Mouse (Mus musculus) left cerebral cortex, postnatal 14 days (tissue): ENCODE measurements around the gene Gm37240. TPM values are rescaled to one million over a fixed set of nuclear protein-coding genes. Genes with fewer than 3 reads are reported as not detected.

Source experiments
- DNase-seq, 2 experiments: peaks; one replicate each; pipeline ENCODE4 v3.0.0; 2021 to 2022; ENCODE audit warnings: low spot score in 2 of 2, mixed read lengths in 1 of 2
- intact Hi-C: fragments of 180-260 bp; cut with DNase I; formaldehyde crosslinking; loops from one replicate; pipeline ENCODE4 v1.15.1; 2025
- total RNA-seq, 2 experiments: library from RNA; stranded (reverse); gene quantifications; 2 replicates each; pipeline ENCODE4 v1.2.3; 2021

Gene Gm37240
- total RNA-seq, 2 experiments from 2014 or later: 1.9 to 3.2 TPM

DNA sequence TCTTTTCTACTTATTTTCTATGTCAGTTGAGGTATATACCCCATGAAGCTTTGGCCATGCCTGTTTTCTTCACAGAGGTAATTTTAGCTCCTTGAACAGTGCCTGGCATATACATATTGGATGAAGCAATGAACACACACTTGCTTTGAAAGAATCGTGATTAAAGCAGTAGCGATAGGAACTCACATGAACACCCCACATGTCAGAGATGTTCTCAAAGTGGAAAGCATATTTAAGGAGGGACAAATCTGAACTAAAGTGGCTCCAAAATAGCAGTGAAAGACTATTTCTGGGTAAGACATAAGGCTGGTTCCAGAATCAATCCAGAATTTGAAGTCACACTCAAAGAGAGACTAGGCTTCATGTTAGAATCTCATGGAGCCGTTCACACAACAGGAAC is 397.1 kb downstream of the Gm37240 start:
- DNase-seq: peak; percentile 31 to 74
- intact Hi-C loops: loop anchor here (1.0 kb wide), 1 partner anchor 180 kb away; no protein-coding TSS in a partner anchor

GRCm38 (mm10) chr3:85487379-85487778 is 399.9 kb downstream of the Gm37240 start:
- no peak for DNase-seq
- intact Hi-C loops: no loop called here

GRCm38 (mm10) chr3:85485536-85486190 is 401.7 kb downstream of the Gm37240 start:
- intact Hi-C loops: no loop called here
- DNase-seq: no peak

- DNase-seq: no peak
- intact Hi-C loops: no loop called here
Observed at GRCm38 (mm10) chr3:85482636-85483035, 404.7 kb downstream of the Gm37240 start.

GRCm38 (mm10) chr3:85480638-85481037 is 406.7 kb downstream of the Gm37240 start:
- intact Hi-C loops: no loop called here
- no peak for DNase-seq

- intact Hi-C loops: no loop called here
Observed at GRCm38 (mm10) chr3:85478731-85479130, 408.6 kb downstream of the Gm37240 start.

GRCm38 (mm10) chr3:85469711-85470110 is 417.6 kb downstream of the Gm37240 start:
- no peak for DNase-seq
- intact Hi-C loops: loop anchor here (5.0 to 10.0 kb wide), 4 partner anchors 92 to 435 kb away; no protein-coding TSS in a partner anchor

More at GRCm38 (mm10) chr3:85478731-85479130, 408.6 kb downstream of the Gm37240 start:
- no peak for DNase-seq

GRCm38 (mm10) chr3:85468995-85469394 is 418.3 kb downstream of the Gm37240 start:
- no peak for DNase-seq
- intact Hi-C loops: loop anchor here (5.0 to 10.0 kb wide), 4 partner anchors 92 to 434 kb away; no protein-coding TSS in a partner anchor

GRCm38 (mm10) chr3:85465283-85466025 is 421.9 kb downstream of the Gm37240 start:
- DNase-seq: peak; percentile 85 to 92
- intact Hi-C loops: loop anchor here (5.0 to 10.0 kb wide), 4 partner anchors 88 to 431 kb away; no protein-coding TSS in a partner anchor

- no peak for DNase-seq
- intact Hi-C loops: loop anchor here (10.0 kb wide), 3 partner anchors 145 to 425 kb away; no protein-coding TSS in a partner anchor
Observed at GRCm38 (mm10) chr3:85460021-85460420, 427.3 kb downstream of the Gm37240 start.

GRCm38 (mm10) chr3:85456983-85457382 is 430.3 kb downstream of the Gm37240 start:
- no peak for DNase-seq
- intact Hi-C loops: no loop called here

DNA sequence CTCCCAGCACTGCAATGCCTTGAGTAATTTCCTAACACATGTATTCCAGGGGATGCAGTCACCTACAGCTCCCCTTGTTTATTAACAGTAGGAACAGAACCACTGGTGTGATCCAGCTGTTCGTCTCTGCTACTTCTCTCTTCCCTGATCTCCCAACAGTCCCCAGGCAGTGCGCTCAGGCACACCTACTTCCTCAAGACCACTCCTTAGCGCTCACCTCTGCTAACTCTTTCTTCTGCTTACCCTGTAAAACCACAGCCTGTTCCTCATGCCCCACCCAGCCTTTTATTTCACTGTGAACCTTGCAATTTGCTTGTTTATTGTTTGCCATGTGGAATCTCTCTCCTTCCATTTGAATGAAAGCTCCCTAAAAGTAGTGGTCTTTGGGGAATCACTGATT is 431.9 kb downstream of the Gm37240 start:
- no peak for DNase-seq
- intact Hi-C loops: no loop called here

DNA sequence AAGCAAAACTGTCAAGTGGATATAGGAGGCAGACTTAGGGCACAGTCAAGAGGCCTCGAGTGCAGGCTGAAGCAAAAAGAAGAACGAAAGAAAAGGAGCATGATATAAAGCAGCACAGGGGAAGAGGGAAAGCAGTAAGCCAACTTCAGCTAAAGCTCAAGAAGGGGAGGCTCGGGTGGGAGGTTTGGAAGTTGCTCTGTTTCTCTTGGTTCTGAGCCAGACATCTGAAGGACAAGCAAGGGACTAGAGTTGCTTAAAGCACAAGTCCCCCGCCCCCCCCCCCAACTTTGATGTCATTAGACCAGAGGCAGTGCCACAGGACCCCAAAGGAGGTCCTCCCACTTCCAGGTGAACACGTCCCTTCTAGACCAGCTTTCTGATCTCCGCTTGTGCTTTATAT is 433.3 kb downstream of the Gm37240 start:
- DNase-seq: no peak
- intact Hi-C loops: no loop called here

- DNase-seq: no peak
- intact Hi-C loops: no loop called here
Observed at GRCm38 (mm10) chr3:85449461-85449860, 437.9 kb downstream of the Gm37240 start.

DNA sequence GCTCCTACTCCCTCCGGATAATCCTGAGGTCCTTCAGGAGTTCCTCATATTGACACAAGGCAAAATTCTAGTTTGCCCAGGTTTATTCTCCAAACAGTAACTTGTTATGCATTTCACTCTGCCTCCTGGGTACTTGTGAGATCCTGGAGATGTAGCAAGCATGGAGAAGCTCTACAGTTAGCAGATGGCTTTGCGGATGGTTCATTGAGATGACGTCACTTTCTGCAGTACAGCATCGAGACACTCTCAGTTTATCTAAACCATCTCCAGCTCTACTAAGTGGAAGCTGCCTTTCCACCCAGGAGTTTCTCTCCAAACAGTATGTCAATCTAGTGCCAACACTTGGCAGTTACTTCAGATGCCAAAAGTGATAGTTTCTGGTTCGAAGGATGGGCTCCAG is 444.5 kb downstream of the Gm37240 start:
- peak in 1 of 2 experiments; percentile 40 for DNase-seq
- intact Hi-C loops: no loop called here

DNA sequence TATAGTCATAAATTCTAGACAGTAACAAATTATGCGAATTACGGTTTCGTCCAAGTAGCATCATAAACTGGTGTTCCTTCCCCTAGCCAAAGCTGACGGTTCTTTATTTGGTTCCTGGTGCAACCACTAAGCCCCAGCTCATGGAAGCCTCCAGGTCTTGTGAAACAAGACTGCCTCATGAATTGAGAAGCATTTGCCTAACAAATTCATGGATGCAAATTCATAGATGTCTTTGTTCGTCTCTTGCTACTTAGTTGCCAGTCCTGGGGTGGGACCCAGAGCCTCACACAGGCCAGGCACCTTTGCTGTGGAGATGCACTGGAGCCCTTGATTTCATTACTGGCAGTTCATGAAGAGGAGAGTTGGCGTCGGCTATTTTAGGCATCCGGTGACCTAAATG is 445.1 kb downstream of the Gm37240 start:
- DNase-seq: no peak
- intact Hi-C loops: no loop called here

GRCm38 (mm10) chr3:85435406-85435805 is 451.9 kb downstream of the Gm37240 start:
- no peak for DNase-seq
- intact Hi-C loops: no loop called here

DNA sequence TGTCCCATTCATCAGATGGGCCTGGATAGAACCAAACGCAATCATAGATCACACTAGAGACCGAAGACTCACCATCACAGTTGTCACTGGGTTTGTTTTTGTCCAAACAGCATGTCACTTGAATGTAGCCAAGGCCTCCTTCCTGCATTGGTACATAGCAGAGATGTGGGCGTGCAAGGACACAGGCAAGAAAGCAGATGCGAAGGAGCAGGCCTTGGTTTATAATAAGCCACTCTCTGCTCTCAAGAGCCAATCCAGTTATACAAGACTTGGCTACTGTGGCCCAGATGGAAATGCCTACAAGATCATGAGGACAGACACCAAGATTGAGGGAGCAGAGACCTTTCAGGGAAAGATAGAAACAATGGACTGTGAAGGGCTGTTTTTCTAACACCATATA is 456.1 kb downstream of the Gm37240 start:
- no peak for DNase-seq
- intact Hi-C loops: no loop called here

GRCm38 (mm10) chr3:85423376-85423997 is 463.8 kb downstream of the Gm37240 start:
- no peak for DNase-seq
- intact Hi-C loops: no loop called here

DNA sequence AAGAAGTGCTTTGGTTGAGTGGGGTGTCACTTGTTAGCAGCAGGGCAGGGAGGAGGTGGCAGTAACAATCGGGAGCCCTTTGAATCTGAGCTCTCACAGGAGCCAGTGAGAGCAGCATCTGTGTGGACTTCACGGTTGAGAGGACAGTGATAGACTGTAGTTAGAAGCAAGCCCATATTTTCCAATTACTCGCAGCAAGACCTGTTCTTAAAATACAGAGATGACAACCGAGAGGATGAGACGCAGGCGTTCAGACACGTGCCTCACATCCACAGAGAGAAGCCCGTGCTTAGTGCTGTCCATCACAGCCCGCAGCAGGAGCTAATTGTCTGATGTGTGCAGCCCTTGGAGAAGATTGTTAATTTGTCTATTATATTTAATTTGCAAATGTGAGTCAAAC is 465.9 kb downstream of the Gm37240 start:
- intact Hi-C loops: no loop called here
- peak; percentile 49 to 68 for DNase-seq
